Mouse (Mus musculus): ENCODE measurements around the gene Itpka.

- TF ChIP-seq CTCF (IDR thresholded peaks at IDR 0.05; ENCODE audit: control insufficient read depth, insufficient read depth, insufficient read length): no peak
- TF ChIP-seq MAX (IDR thresholded peaks at IDR 0.05): no peak
- TF ChIP-seq USF1 (IDR thresholded peaks at IDR 0.05; ENCODE audit: low read depth): no peak
- no peak for TF ChIP-seq MYOG (IDR thresholded peaks at IDR 0.05; ENCODE audit: control insufficient read depth, extremely low read depth, insufficient read length)
- TF ChIP-seq CEBPB (IDR thresholded peaks at IDR 0.05; ENCODE audit: low read depth): no peak
Observed at GRCm38 (mm10) chr2:119747554-119747953, 5.4 kb downstream of the Itpka start.

Data from C2C12 (cell line).